Mouse (Mus musculus) lung, embryonic 14.5 days (tissue): ENCODE data around the gene Gpm6b. TPM values are rescaled to one million over a fixed set of nuclear protein-coding genes. Genes with fewer than 3 reads are reported as not detected.

Source experiments
- ATAC-seq: fragments of 200-750 bp; cut with Nextera tagmentation; 2 replicates; pipeline ENCODE4 v1.8.0; 2017; ENCODE audit warnings: mild to moderate bottlenecking, moderate TSS enrichment, moderate library complexity; ENCODE audit not compliant: insufficient read depth
- DNase-seq: peaks from one replicate; pipeline ENCODE4 v3.0.0-alpha.2; 2015
- H3K27ac ChIP-seq: fragments of 300-500 bp; sonication (generic); 2 replicates; pipeline ENCODE4 v1.5.1; 2014; ENCODE audit warnings: low read depth, mild to moderate bottlenecking, moderate library complexity
- H3K27me3 ChIP-seq: fragments of 300-500 bp; sonication (generic); 2 replicates; pipeline ENCODE4 v1.6.1; 2014; ENCODE audit warnings: low read length, control low read depth; ENCODE audit not compliant: insufficient read depth
- H3K36me3 ChIP-seq: fragments of 300-500 bp; sonication (generic); 2 replicates; pipeline ENCODE4 v1.6.1; 2014; ENCODE audit warnings: control low read depth; ENCODE audit not compliant: insufficient read depth
- H3K4me1 ChIP-seq: fragments of 300-500 bp; sonication (generic); 2 replicates; pipeline ENCODE4 v1.6.1; 2014; ENCODE audit warnings: antibody characterized with exemption, control low read depth; ENCODE audit not compliant: insufficient read depth
- H3K4me2 ChIP-seq: fragments of 300-500 bp; sonication (generic); 2 replicates; pipeline ENCODE4 v1.6.1; 2014; ENCODE audit warnings: mild to moderate bottlenecking
- H3K4me3 ChIP-seq: fragments of 300-500 bp; sonication (generic); 2 replicates; pipeline ENCODE4 v1.5.1; 2014; ENCODE audit warnings: low read depth, low read length
- H3K9ac ChIP-seq: fragments of 300-500 bp; sonication (generic); 2 replicates; pipeline ENCODE4 v1.6.1; 2014
- H3K9me3 ChIP-seq: fragments of 300-500 bp; sonication (generic); 2 replicates; pipeline ENCODE4 v1.6.1; 2016; ENCODE audit warnings: low read depth, low read length, control low read depth
- CTCF ChIP-seq: IDR thresholded peaks from 2 replicates; pipeline ENCODE4 v1.5.1; 2016; ENCODE audit warnings: antibody characterized with exemption, low read depth
- WGBS: fragments of 180-500 bp; shearing (Covaris S2); extraction: QIAGEN DNeasy Blood & Tissue Kit; methylation state at CpG from one replicate; pipeline ENCODE4 v1.1.7; 2014; 5-methylcytosine and 5-hydroxymethylcytosine counted together
- polyA plus RNA-seq: library from polyadenylated mRNA; unstranded; fragments of >200 nt; fragmentation: Nextera tagmentation; extraction: Ambion mirVana; gene quantifications from 2 replicates; pipeline ENCODE4 v1.2.1, GENCODE M21; 2014

The Gpm6b gene
- polyA plus RNA-seq, 1 experiment from 2014 or later = 41.9 TPM

DNA sequence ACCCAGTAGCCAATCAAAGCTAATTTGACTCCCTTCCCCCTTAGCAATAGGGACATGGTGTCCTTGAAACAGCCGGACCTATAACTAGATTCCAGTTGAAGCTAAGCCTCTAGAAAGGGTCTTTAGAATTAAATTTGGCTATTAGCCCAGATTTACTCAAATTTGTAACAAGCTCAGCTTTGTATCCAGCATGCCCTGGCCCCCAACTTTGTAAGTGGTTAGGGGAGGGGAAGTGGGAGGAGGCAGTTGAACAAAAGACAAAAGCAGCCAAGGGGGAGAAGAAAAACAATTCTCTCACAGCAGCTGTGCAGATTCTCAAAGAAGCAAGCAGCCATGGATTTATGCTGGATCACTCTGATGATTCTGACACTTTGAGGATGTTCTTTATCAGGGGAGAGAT is 32.8 kb downstream of the Gpm6b start:
- Histone ChIP-seq H3K9me3 (no peaks in the 10 kb centered on the region), H3K4me2 (no peak overlapping the region), H3K9ac (no peak overlapping the region), H3K27me3 (no peaks in the 10 kb centered on the region), H3K36me3 (no peaks in the 10 kb centered on the region), H3K4me1 (0 out of 2 replicates have a peak, but pooled peaks cover 4% of the 10 kb centered on the region), H3K27ac (peak overlapping the region; percentile 65), H3K4me3 (no peak overlapping the region)
- DNase-seq = peak; percentile 76
- WGBS = 27% methylated on average over 1 of the region's 1 CpGs
- TF ChIP-seq CTCF = no peak
- ATAC-seq = peak; percentile 83

DNA sequence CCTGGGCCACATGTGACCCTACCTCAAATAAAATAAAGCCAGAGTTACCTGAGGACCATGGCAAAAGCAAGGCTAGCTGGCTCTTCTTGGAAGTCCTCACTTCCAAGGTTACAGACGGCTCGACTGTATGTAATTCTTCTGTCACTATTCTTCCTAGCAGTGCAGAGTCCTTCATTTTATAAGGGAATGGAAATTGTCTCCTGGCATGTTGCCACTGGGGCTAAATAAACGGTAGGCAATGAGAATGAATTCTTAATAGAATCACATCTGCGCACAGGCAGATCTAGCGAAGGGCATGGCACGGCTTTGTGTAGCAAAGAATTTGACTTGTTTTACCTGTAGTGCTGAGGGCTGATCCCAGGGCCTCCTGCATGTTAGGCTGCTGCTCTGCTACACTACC is 33.9 kb downstream of the Gpm6b start:
- ATAC-seq = no peak
- WGBS = 72% methylated on average over 6 of the region's 6 CpGs
- H3K36me3 ChIP-seq = no peaks in the 10 kb centered on the region

DNA sequence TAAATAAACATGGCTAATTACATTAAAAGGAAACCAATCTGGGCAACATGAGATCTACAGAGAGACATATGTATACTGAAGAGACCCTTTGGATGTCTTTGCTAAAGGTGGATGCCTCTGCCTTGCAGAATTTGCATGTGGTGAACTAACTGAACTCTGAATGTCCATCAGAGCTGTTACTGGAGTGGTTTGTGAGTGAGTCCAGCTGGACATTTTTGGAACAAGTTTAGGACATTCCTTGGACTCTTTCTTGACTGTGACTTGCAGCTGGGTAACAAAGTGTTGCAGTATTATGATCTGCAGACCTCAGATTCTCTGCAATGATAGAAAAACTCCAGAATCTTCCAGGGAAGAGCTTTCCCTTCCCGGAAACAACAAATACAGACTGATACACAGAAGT is 41.1 kb downstream of the Gpm6b start:
- no peaks in the 10 kb centered on the region for H3K4me1 ChIP-seq
- no peak for TF ChIP-seq CTCF
- DNase-seq = peak; percentile 90
- peak; percentile 93 for ATAC-seq
- no peaks in the 10 kb centered on the region for H3K9me3 ChIP-seq
- H3K27me3 ChIP-seq = no peaks in the 10 kb centered on the region
- no peak overlapping the region for H3K4me2 ChIP-seq
- 0 out of 2 replicates have a peak overlapping the region, but pooled peaks have one; percentile 12 for H3K27ac ChIP-seq
- no peak overlapping the region for H3K4me3 ChIP-seq
- WGBS = 46% methylated on average over 1 of the region's 1 CpGs
- H3K9ac ChIP-seq = no peak overlapping the region
- no peaks in the 10 kb centered on the region for H3K36me3 ChIP-seq

More for the DNA sequence above, 33.9 kb downstream of the Gpm6b start:
- Histone ChIP-seq H3K27ac (no peak overlapping the region), H3K4me2 (no peak overlapping the region), H3K4me1 (0 out of 2 replicates have a peak, but pooled peaks cover 4% of the 10 kb centered on the region), H3K27me3 (no peaks in the 10 kb centered on the region), H3K9me3 (no peaks in the 10 kb centered on the region), H3K4me3 (no peak overlapping the region), H3K9ac (no peak overlapping the region)
- no peak for TF ChIP-seq CTCF
- DNase-seq = peak; percentile 47

DNA sequence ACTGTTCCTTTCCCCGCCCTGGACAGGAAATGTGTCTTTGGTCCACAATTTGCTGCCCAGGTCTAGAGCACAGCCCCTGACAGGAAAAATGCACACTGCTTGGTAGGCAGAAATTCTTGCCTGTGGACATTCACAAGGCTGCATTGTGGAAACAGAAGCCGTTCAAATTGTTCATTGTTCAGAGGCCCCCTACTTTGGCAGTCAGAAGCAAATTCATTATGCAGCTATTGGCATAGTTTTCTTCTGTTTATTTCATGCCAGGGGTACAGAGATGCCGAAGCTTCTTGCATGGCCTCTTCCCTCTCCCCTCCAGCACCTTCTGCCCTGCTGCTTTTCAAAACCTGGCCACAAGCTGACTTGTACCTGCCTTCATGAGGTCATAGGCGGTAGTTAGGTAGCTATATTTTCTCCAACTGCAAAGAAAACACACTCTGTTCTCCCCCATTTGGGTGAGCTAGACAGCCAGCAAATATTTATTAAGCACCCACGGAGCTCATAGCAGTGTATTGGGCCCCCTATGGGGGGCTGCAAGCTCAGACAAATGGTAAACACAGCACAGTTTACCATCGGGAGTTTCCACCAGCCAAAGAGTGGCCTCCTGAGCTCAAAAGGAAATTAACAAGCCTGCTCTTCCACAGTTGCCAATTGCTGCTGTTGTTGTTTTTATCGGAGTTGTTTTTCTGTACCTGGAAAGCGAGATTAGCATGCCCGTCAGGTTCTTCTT is 48.2 kb downstream of the Gpm6b start:
- 48% methylated on average over 9 of the region's 9 CpGs for WGBS
- DNase-seq (peak; percentile 22), ATAC-seq (0 out of 2 replicates have a peak, but pooled peaks have one; percentile 16)
- no peaks in the 10 kb centered on the region for H3K36me3 ChIP-seq
- H3K27me3 ChIP-seq = no peaks in the 10 kb centered on the region
- H3K4me3 ChIP-seq = no peak overlapping the region
- TF ChIP-seq CTCF = no peak
- no peaks in the 10 kb centered on the region for H3K9me3 ChIP-seq
- H3K27ac ChIP-seq = peak overlapping the region; percentile 46; the same call in 1 of the 2 replicates
- H3K4me1 ChIP-seq = 0 out of 2 replicates have a peak, but pooled peaks cover 3% of the 10 kb centered on the region
- no peak overlapping the region for H3K4me2 ChIP-seq
- no peak overlapping the region for H3K9ac ChIP-seq

DNA sequence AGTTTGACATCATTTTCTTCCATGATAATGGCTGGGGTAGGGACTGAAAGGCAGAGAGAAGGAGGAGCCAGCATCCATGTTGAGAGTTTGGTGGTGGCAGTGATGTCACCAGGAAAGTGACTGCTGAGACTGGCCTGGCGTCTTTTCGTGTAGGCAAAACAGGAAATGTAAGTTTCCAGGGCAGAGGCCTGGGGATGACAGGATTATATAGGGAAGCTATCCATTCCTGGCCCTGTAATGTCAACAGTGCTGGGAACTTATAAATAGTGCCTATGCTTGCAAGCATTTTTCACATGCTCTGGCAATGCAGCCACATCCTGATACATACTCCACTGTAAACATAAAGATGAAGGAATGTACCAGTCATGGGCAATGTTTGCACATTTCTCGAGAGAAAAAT is 52.6 kb downstream of the Gpm6b start:
- no peaks in the 10 kb centered on the region for H3K9me3 ChIP-seq
- no peaks in the 10 kb centered on the region for H3K27me3 ChIP-seq

DNA sequence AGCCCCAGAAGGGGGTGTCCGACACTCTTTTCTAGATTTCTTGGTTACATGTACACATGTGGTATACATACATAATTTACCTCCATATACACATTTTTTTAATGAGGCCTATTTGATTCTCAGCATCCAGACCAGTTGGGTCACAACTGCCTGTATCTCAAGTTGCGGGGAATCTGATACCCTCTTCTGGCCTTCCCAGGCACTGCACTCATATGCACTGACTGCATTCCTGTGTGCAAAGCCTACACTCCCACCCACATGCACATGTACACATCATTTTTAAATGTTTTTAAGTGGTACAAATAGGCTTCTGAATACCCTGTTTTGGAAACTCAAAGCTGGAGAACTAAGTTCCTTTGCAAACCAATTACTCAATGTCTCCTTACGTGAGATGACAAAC is 54.8 kb downstream of the Gpm6b start:
- 87% methylated on average over 3 of the region's 3 CpGs for WGBS
- H3K4me3 ChIP-seq = no peak overlapping the region
- ATAC-seq (no peak), DNase-seq (no peak)
- TF ChIP-seq CTCF = peak; percentile 40
- 0 out of 2 replicates have a peak, but pooled peaks cover 3% of the 10 kb centered on the region for H3K4me1 ChIP-seq
- H3K36me3 ChIP-seq = no peaks in the 10 kb centered on the region
- no peak overlapping the region for H3K27ac ChIP-seq
- H3K9ac ChIP-seq = no peak overlapping the region
- no peak overlapping the region for H3K4me2 ChIP-seq
- H3K27me3 ChIP-seq = no peaks in the 10 kb centered on the region
- no peaks in the 10 kb centered on the region for H3K9me3 ChIP-seq

More for the DNA sequence above, 52.6 kb downstream of the Gpm6b start:
- peak; percentile 87 for ATAC-seq
- WGBS = 14% methylated on average over 3 of the region's 3 CpGs
- H3K9ac ChIP-seq = no peak overlapping the region
- TF ChIP-seq CTCF = no peak
- no peak overlapping the region for H3K4me2 ChIP-seq
- H3K27ac ChIP-seq = 0 out of 2 replicates have a peak overlapping the region, but pooled peaks have one; percentile 13
- H3K4me3 ChIP-seq = no peak overlapping the region
- no peaks in the 10 kb centered on the region for H3K36me3 ChIP-seq
- 0 out of 2 replicates have a peak, but pooled peaks cover 3% of the 10 kb centered on the region for H3K4me1 ChIP-seq
- DNase-seq = peak; percentile 68

DNA sequence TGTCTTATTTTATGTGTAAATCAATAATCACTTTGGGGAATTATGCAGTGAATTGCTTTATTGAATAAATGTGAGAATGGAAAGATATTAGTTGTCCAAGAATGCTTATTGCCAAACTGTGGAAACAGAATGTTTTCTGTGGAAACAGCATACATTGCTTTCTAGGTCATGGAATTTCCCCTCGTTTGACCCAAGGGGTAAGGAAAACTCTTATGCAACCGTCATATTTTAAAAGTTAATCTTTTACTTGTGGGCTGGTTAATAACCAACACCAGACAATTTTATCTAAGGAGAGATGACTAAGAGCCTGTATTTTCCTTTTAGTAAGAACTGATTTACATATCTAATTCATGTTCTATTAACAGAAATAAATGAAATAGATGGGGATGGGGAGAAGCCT is 64.1 kb downstream of the Gpm6b start:
- H3K4me1 ChIP-seq = no peaks in the 10 kb centered on the region
- H3K4me3 ChIP-seq = no peak overlapping the region
- no peak overlapping the region for H3K27ac ChIP-seq
- WGBS = 54% methylated on average over 2 of the region's 2 CpGs
- TF ChIP-seq CTCF = no peak
- no peaks in the 10 kb centered on the region for H3K27me3 ChIP-seq
- no peaks in the 10 kb centered on the region for H3K9me3 ChIP-seq
- DNase-seq = no peak
- H3K4me2 ChIP-seq = no peak overlapping the region
- H3K9ac ChIP-seq = no peak overlapping the region
- H3K36me3 ChIP-seq = no peaks in the 10 kb centered on the region
- ATAC-seq = no peak
